Mouse (Mus musculus) myocyte (in vitro differentiated cells): Measurements from ENCODE around the gene Adam22. TPM values are rescaled to one million over a fixed set of nuclear protein-coding genes. Genes with fewer than 3 reads are reported as not detected.

ENCODE experiments used
- H3K27me3 ChIP-seq: one replicate; pipeline ENCODE4 v1.6.1; 2011; ENCODE audit not compliant: control insufficient read depth, insufficient read depth, insufficient read length
- H3K36me3 ChIP-seq: one replicate; pipeline ENCODE4 v1.6.1; 2011; ENCODE audit not compliant: control insufficient read depth, insufficient read depth
- H3K4me2 ChIP-seq: one replicate; pipeline ENCODE4 v1.6.1; 2011; ENCODE audit warnings: low read depth, control low read depth
- H3K4me3 ChIP-seq: one replicate; pipeline ENCODE4 v1.5.1; 2011; ENCODE audit warnings: mild to moderate bottlenecking, control low read depth, moderate library complexity
- H3K79me2 ChIP-seq: one replicate; pipeline ENCODE4 v1.6.1; 2011; ENCODE audit not compliant: control insufficient read depth, insufficient read depth
- H3ac ChIP-seq: one replicate; pipeline ENCODE4 v1.6.1; 2011; ENCODE audit not compliant: control insufficient read depth, insufficient read length
- CEBPB ChIP-seq: IDR thresholded peaks from 2 replicates; pipeline ENCODE4 v1.6.1; 2011; ENCODE audit warnings: mild to moderate bottlenecking, moderate library complexity; ENCODE audit not compliant: poor library complexity, insufficient read depth, severe bottlenecking
- E2F4 ChIP-seq: IDR thresholded peaks from one replicate; pipeline ENCODE4 v1.6.1; 2011; ENCODE audit warnings: mild to moderate bottlenecking, control low read depth, moderate library complexity; ENCODE audit not compliant: insufficient read depth
- MAX ChIP-seq: IDR thresholded peaks from one replicate; pipeline ENCODE4 v1.6.1; 2011; ENCODE audit warnings: low read depth, mild to moderate bottlenecking, control low read depth
- MYOD1 ChIP-seq, 3 experiments: IDR thresholded peaks; one replicate each; pipeline ENCODE4 v1.6.1; 2011; ENCODE audit warnings: control low read depth in 2 of 3, low read depth in 2 of 3, mild to moderate bottlenecking in 2 of 3, moderate library complexity in 1 of 3; ENCODE audit not compliant: insufficient read length in 2 of 3, control insufficient read depth in 1 of 3
- MYOG ChIP-seq, 3 experiments: IDR thresholded peaks; one replicate each; pipeline ENCODE4 v1.6.1; 2011; ENCODE audit warnings: control low read depth in 2 of 3, low read depth in 2 of 3, mild to moderate bottlenecking in 2 of 3; ENCODE audit not compliant: insufficient read length in 2 of 3, control insufficient read depth in 1 of 3, insufficient read depth in 1 of 3
- POLR2A ChIP-seq: IDR thresholded peaks from one replicate; pipeline ENCODE4 v1.6.1; 2011; ENCODE audit warnings: low read depth, mild to moderate bottlenecking, control low read depth, moderate library complexity; ENCODE audit not compliant: insufficient read length
- POLR2AphosphoS2 ChIP-seq: IDR thresholded peaks from one replicate; pipeline ENCODE4 v1.6.1; 2011; ENCODE audit warnings: low read depth, control low read depth; ENCODE audit not compliant: insufficient read length
- REST ChIP-seq: IDR thresholded peaks from one replicate; pipeline ENCODE4 v1.6.1; 2011; ENCODE audit warnings: mild to moderate bottlenecking, control low read depth, moderate library complexity; ENCODE audit not compliant: insufficient read depth, insufficient read length
- SRF ChIP-seq: IDR thresholded peaks from one replicate; pipeline ENCODE4 v1.6.1; 2011; ENCODE audit warnings: low read depth; ENCODE audit not compliant: control insufficient read depth, insufficient read length
- TCF12 ChIP-seq: IDR thresholded peaks from one replicate; pipeline ENCODE4 v1.6.1; 2011; ENCODE audit warnings: mild to moderate bottlenecking, control low read depth; ENCODE audit not compliant: poor library complexity, insufficient read depth, severe bottlenecking
- TCF3 ChIP-seq: IDR thresholded peaks from one replicate; pipeline ENCODE4 v1.6.1; 2011; ENCODE audit warnings: low read depth, control low read depth; ENCODE audit not compliant: insufficient read length
- USF1 ChIP-seq: IDR thresholded peaks from one replicate; pipeline ENCODE4 v1.6.1; 2011; ENCODE audit warnings: low read depth, mild to moderate bottlenecking, control low read depth, moderate library complexity
- polyA plus RNA-seq: library from polyadenylated mRNA; unstranded; fragments of >200 nt; fragmentation: generic; extraction: Trizol; gene quantifications from one replicate; pipeline ENCODE4 v1.2.1, GENCODE M21; 2012; ENCODE audit warnings: missing spikeins

The Adam22 gene
- polyA plus RNA-seq, 1 experiment: 0.10 TPM

- no peaks in the 10 kb centered on the region for H3K79me2 ChIP-seq
- no peaks in the 10 kb centered on the region for H3K27me3 ChIP-seq
- H3ac ChIP-seq: no peak overlapping the region
- no peak overlapping the region for H3K4me2 ChIP-seq
- H3K36me3 ChIP-seq: no peaks in the 10 kb centered on the region
- no peak for TF ChIP-seq E2F4
- TF ChIP-seq MAX: no peak
- no peak for TF ChIP-seq USF1
- TF ChIP-seq CEBPB: no peak
- no peak for TF ChIP-seq MYOD1 (IDR thresholded peaks at IDR 0.05; ENCODE audit: control insufficient read depth in 1 of 3, insufficient read length in 2 of 3, low read depth in 2 of 3)
- no peak for TF ChIP-seq TCF12
- TF ChIP-seq TCF3: no peak
- TF ChIP-seq SRF: no peak
- TF ChIP-seq REST: no peak
- no peak overlapping the region for H3K4me3 ChIP-seq
These were observed 216.3 kb downstream of the Adam22 start for GRCm38 (mm10) chr5:8151645-8152044.

DNA sequence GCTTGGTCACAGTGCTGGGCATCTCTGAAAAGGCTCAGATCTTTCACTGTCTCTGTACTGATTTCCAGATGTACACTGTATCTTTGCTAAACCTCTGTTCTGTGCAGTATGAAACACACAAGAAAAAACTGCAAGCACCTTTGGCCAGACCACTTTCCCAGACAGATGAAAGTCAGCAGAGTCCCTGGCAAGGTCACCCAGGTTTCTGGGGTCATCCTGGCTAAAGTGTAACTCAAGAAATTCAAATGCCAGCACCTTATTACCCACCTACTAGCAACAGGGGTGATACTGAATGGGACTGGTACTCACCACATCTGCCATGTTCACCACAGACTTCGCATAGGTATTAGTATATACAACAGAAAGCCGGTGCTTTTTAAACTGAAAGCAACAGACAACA, 221.8 kb downstream of the Adam22 start:
- H3K79me2 ChIP-seq: no peaks in the 10 kb centered on the region
- no peaks in the 10 kb centered on the region for H3K36me3 ChIP-seq
- TF ChIP-seq POLR2AphosphoS2: no peak
- no peak for TF ChIP-seq POLR2A
- no peak for TF ChIP-seq SRF
- no peak for TF ChIP-seq MYOD1 (IDR thresholded peaks at IDR 0.05; ENCODE audit: control insufficient read depth in 1 of 3, insufficient read length in 2 of 3, low read depth in 2 of 3)
- no peak for TF ChIP-seq REST
- TF ChIP-seq TCF3: no peak
- H3K4me2 ChIP-seq: no peak overlapping the region
- no peaks in the 10 kb centered on the region for H3K27me3 ChIP-seq
- H3K4me3 ChIP-seq: no peak overlapping the region
- H3ac ChIP-seq: no peak overlapping the region

DNA sequence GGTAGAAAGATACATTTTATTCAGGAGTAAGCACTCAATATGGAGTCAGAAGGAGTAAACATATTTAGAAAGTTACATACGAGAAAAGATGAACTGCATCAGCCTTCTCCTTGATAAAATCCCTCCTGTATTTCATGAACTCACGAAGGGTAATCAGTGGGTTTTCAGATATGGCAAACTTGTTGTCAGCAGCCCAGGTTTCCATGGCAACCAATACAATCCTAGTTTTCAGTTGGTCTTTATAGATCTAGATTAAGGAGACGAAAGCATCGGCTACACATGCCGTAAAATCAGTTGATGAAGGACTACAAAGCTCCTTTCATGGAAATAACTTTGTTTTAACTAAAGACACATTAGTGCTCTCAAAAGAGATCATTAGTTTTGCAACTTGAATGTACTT, 222.5 kb downstream of the Adam22 start:
- H3K79me2 ChIP-seq: no peaks in the 10 kb centered on the region
- H3K36me3 ChIP-seq: no peaks in the 10 kb centered on the region
- no peak overlapping the region for H3K4me3 ChIP-seq
- H3K4me2 ChIP-seq: no peak overlapping the region
- no peak overlapping the region for H3ac ChIP-seq
- TF ChIP-seq REST (no peak), USF1 (no peak), POLR2AphosphoS2 (no peak), E2F4 (no peak), TCF12 (no peak), MYOD1 (IDR thresholded peaks at IDR 0.05; ENCODE audit: control insufficient read depth in 1 of 3, insufficient read length in 2 of 3, low read depth in 2 of 3) (no peak), MYOG (IDR thresholded peaks at IDR 0.05; ENCODE audit: control insufficient read depth in 1 of 3, insufficient read depth in 1 of 3, insufficient read length in 2 of 3, low read depth in 2 of 3) (no peak), POLR2A (no peak), TCF3 (no peak), SRF (no peak), MAX (no peak)
- no peaks in the 10 kb centered on the region for H3K27me3 ChIP-seq

- no peaks in the 10 kb centered on the region for H3K79me2 ChIP-seq
- H3K36me3 ChIP-seq: no peaks in the 10 kb centered on the region
- no peak overlapping the region for H3K4me2 ChIP-seq
- no peak overlapping the region for H3ac ChIP-seq
- TF ChIP-seq REST: no peak
- no peak for TF ChIP-seq USF1
- TF ChIP-seq TCF3: no peak
- no peak for TF ChIP-seq CEBPB
- TF ChIP-seq POLR2A: no peak
- TF ChIP-seq MYOD1 (IDR thresholded peaks at IDR 0.05; ENCODE audit: control insufficient read depth in 1 of 3, insufficient read length in 2 of 3, low read depth in 2 of 3): no peak
- no peak for TF ChIP-seq SRF
- TF ChIP-seq MAX: no peak
- TF ChIP-seq E2F4: no peak
- no peak for TF ChIP-seq MYOG (IDR thresholded peaks at IDR 0.05; ENCODE audit: control insufficient read depth in 1 of 3, insufficient read depth in 1 of 3, insufficient read length in 2 of 3, low read depth in 2 of 3)
- TF ChIP-seq TCF12: no peak
- no peak for TF ChIP-seq POLR2AphosphoS2
- no peaks in the 10 kb centered on the region for H3K27me3 ChIP-seq
- no peak overlapping the region for H3K4me3 ChIP-seq
These were observed 235.4 kb downstream of the Adam22 start for GRCm38 (mm10) chr5:8132546-8132945.

DNA sequence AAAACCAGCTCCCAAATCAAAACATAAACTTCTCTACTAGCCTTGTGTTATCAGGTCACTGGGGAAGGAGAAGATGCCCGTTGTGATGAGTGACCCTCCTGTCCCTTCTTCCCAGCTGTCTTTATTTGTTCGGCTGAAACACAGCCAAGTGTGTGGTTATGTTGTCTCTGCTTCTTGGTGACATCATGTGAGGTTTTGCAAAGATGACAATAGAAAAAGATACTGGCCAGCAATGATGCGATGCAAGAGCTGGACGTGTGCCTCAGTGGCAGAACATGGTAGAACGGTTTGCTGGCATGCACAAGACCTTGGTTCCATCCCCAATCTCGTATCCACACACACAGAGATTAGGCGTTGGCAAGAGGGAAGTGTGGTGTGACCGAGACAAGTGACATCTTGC, 236.0 kb downstream of the Adam22 start:
- Histone ChIP-seq H3K27me3 (no peaks in the 10 kb centered on the region), H3ac (no peak overlapping the region), H3K4me3 (no peak overlapping the region), H3K4me2 (no peak overlapping the region), H3K79me2 (no peaks in the 10 kb centered on the region), H3K36me3 (no peaks in the 10 kb centered on the region)
- no peak for TF ChIP-seq E2F4
- TF ChIP-seq POLR2AphosphoS2: no peak
- no peak for TF ChIP-seq POLR2A
- TF ChIP-seq MYOG (IDR thresholded peaks at IDR 0.05; ENCODE audit: control insufficient read depth in 1 of 3, insufficient read depth in 1 of 3, insufficient read length in 2 of 3, low read depth in 2 of 3): no peak
- no peak for TF ChIP-seq REST
- no peak for TF ChIP-seq MYOD1 (IDR thresholded peaks at IDR 0.05; ENCODE audit: control insufficient read depth in 1 of 3, insufficient read length in 2 of 3, low read depth in 2 of 3)
- no peak for TF ChIP-seq USF1
- TF ChIP-seq SRF: no peak
- no peak for TF ChIP-seq TCF3
- TF ChIP-seq MAX: no peak
- no peak for TF ChIP-seq CEBPB
